Mouse (Mus musculus) thymus, adult 2 months (tissue): ENCODE measurements around the gene Cnot1.

ENCODE experiments used
- CTCF ChIP-seq: fragments of 200-500 bp; IDR thresholded peaks from 2 replicates; pipeline ENCODE4 v1.5.1; 2012; ENCODE audit warnings: mild to moderate bottlenecking, control low read depth, low read length, moderate library complexity, borderline replicate concordance; ENCODE audit not compliant: control insufficient read depth, poor library complexity, insufficient read depth; ENCODE audit errors: extremely low read depth
- POLR2A ChIP-seq: fragments of 200-500 bp; IDR thresholded peaks from 2 replicates; pipeline ENCODE4 v1.6.1; 2012; ENCODE audit warnings: mild to moderate bottlenecking, low read length, control low read depth, moderate library complexity; ENCODE audit not compliant: control insufficient read depth, poor library complexity, insufficient read depth; ENCODE audit errors: extremely low read depth

DNA sequence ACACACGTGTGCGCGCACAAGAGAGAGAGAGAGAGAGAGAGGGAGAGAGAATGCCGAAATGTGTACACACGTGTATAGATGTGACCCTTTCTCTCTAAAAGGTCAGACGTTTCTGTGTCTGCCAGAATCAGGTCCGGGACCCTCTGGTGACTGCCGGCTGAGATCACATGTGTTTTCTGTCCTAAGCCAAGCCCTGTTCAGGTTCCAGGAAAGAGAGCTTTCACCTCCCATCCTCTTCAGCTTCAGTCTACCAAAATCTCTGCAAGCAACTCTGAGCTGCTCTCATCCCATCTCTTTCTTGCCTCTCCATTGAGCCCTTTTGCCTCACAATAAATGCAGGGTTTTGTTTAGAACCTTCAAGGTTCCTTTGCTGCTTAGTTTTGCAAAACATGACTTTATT is 110.6 kb downstream of the Cnot1 start:
- TF ChIP-seq CTCF (no peak), POLR2A (no peak)
